Mouse (Mus musculus) ovary, postnatal 36 days (tissue): Measurements from ENCODE around the gene Slc35c1.
"Not testable (repeated sequence)": the region's sequence is repeated elsewhere in the genome, so short reads cannot be mapped to it uniquely, and the experiment has no call there.

Experiments
- DNase-seq: peaks from one replicate; pipeline ENCODE4 v3.0.0; 2022; ENCODE audit warnings: low spot score, mixed read lengths

The Slc35c1 gene

DNA sequence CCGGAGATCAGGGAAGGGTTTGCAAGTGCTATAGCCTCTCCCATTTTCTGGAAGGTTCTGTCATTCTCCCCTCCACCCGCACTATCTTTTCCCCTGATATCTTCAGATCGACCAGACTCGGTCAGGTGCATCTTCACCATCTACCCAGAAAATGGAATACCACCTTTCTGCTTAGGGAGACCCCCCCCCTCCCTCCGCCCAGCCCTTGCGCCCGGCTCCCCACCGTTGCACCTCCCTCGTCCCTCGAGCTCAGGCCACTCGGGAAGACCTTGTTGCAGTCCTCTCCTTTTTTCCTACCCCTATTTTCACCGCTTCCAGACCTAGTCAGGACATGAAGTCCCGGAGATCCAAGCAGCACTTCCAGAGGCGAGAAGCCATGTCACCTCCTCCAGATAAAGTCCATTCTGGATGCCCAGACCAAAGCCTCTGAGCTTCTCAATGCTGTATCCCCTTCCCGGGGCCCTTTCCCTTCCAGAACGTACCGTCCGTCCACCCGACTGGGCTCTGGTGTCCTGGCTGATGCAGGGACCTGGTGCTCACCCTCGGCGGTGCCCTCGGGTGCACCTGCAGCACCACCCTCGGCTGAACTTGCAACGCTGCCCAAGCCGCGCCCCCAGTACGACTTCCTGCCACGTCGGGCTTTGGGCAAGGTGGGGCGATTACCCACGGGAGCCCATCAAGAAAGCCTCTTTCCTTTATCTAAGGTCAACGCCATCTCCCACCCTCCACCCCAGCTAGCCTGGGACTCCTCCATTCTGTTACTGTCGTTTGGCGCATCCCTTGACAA is at the start of gene Slc35c1:
Gene Slc35c1, minus strand, starts transcription at position 618 of the 787 bp plus-strand sequence.
- peak; percentile 52 for DNase-seq

- no peak for DNase-seq
Observed at GRCm38 (mm10) chr2:92505291-92505690, 45.0 kb upstream of the Slc35c1 start.

GRCm38 (mm10) chr2:92503421-92503820 is 43.1 kb upstream of the Slc35c1 start:
- no peak for DNase-seq

- DNase-seq, result no peak
Observed at GRCm38 (mm10) chr2:92499701-92500322, 39.5 kb upstream of the Slc35c1 start.

DNA sequence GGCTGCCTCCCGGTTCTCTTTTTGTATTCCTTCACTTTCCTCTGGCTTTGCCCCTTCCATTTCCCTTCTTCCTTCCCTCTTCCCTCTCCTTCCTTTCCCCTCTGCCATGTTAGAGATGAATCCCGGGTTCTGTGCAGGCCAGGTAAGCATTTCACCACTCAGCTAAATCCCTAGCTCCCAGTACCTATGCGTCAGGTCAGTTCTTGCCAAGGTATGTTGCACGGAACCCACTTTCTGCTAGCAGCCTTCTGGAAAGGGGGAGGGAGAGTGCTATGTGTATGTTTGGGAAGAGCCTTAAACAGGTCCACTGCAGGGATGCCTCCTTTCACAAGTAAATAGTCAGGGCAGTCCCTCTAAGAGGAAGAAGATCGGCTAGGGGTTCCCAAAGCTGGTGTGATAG is 36.8 kb upstream of the Slc35c1 start:
- no peak for DNase-seq

DNA sequence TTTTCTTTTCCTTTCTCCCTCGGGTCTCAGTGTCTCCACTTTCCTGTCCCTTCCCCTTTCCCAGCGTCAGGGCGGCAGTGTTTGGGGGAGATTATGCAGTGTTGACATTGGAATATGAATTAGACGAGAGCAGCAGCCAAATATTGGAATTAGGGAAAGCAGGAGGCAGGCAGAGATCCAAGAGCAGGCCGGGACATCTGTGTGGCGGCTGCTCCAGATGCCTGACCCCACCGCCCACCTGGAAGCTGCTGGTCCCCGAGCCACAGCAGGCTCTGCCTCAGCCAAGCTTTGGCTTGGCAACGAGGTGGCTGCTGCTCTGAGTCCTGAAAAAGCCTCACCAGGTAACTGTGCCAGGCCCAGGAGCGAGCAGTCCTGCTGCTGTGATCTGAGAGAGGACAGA is 36.3 kb upstream of the Slc35c1 start:
- no peak for DNase-seq

DNA sequence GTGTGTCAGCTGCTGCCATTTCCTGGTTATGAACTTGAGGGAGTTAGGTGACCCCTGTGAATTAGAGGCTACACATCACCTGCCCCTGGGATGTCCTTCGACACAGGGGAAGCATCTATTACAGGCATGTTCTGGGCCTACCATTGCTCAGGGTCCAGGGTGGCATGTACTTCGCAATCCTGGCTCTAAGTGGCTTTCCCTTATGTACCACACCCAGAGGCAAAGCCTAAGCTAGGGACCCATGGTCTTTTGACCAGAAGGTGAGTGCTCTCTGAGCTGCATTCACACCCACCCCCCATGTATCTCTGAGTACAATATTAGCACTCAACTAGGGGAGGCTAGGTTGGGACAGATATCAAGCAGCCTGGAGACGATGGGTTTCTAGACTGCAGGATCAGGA is 34.6 kb upstream of the Slc35c1 start:
- no peak for DNase-seq

DNA sequence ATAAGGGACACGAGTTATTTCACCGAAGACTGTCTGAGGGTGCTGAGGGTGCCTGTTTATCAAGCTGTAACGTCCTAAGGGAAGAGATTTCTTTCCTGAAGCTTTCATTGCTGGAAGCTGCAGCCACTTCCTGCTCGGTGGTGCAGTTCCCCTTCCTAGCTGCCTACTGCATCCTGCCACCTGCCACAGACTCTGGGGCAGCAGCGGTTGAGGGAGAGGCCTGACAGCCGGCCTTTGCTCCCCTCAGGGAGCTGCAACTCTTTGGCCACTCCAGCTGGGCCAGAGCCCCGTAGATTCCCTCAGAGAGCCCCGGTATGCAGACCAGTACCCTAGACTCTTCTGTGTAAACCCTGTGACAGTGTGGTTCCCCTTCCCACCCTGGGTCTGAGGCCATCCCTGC is 34.1 kb upstream of the Slc35c1 start:
- DNase-seq, result no peak

GRCm38 (mm10) chr2:92493656-92494390 is 33.5 kb upstream of the Slc35c1 start:
- DNase-seq, result no peak

- DNase-seq, result peak; percentile 40
Observed at GRCm38 (mm10) chr2:92491950-92492501, 31.7 kb upstream of the Slc35c1 start.

GRCm38 (mm10) chr2:92490541-92490940 is 30.2 kb upstream of the Slc35c1 start:
- peak; percentile 25 for DNase-seq

GRCm38 (mm10) chr2:92487791-92488190 is 27.5 kb upstream of the Slc35c1 start:
- DNase-seq, result no peak

DNA sequence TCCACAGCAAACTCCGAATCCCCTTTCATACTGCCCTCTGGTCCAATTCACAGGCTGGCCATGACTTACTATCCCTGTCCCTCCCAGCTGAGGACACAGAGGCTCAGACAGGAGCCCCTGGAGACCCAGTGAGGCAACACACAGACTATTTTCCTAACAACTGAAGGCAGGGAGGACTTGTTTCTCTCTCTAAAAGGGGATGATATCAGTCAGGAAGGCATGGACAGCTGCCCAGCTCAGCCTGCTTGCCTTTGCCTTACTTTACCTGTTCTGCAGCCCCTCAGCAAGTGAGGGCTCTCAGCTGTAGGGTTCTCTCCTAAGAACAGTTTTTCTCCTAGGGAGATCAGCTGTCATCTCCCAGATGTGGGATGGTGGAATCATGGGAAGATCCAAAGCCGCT is 26.6 kb upstream of the Slc35c1 start:
- no peak for DNase-seq

GRCm38 (mm10) chr2:92486403-92486802 is 26.1 kb upstream of the Slc35c1 start:
- peak; percentile 78 for DNase-seq

DNA sequence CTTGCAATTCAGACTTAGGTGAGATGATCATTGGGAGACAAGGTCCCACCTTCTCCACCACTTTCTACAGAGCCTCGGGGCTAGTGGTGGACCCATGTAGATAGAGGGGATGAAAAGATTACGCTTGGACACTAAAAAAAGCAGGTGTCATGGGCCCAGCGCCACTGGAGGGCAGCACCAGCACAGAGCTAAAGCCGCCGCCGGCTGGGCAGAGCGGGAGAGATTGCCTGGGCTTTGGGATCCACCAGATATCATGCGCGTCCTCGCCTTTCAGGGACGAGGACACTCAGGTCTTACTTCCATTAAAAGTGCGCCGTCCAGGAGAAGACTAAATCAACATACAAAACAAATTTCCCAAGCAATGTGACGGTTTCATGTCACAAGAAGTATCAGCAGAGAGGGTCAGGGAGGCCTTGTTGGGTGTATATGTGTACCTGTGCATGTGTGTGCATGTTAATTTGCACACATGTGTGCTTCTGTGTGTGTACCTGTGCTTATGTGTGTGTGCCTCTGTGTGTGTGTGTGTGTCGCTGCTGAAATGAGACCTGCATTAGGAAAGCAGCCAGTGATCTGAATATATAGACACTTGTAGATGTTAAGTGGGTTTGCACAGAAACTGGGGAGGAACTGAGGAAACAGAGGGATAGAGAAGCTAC is 25.4 kb upstream of the Slc35c1 start:
- peak; percentile 78 for DNase-seq

GRCm38 (mm10) chr2:92484256-92485025 is 24.1 kb upstream of the Slc35c1 start:
- DNase-seq, result no peak

DNA sequence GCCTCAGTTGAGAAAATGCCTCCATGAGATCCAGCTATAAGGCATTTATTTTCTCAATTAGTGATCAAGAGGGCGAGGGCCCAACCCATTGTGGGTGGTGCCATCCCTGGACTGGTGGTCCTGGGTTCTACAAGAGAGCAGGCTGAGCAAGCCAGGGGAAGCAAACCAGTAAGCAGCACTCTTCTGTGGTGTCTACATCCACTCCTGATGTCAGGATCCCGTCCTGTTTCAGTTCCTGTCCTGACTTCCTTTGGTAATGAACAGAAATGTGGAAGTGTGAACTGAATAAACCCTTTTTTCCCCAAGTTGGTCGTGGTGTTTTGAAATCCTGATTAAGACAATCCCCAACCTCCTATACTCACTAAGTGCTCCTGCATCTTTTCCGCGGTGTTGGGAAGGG is 23.2 kb upstream of the Slc35c1 start:
- DNase-seq, result no peak

DNA sequence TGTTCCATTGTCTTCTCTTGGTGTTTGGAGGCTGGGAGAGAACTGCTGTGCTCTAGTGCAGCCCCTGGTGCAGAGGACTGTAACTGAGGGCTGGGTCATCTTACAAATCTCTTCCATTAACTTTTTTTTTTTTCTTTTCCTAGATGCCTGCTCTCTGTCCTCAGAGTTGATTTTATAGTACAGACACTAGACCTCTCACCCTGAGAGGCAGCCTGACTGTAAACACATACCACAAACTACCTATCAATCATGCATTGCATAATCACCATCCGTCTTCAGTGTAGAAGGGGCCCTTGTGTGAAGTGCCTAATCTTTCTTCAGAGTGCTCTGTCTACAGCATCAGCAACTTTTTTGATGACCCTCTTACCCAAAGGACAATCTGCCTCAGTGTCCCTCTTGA is 22.2 kb upstream of the Slc35c1 start:
- DNase-seq, result no peak

GRCm38 (mm10) chr2:92478313-92478688 is 18.0 kb upstream of the Slc35c1 start:
- no peak for DNase-seq

- DNase-seq, result no peak
Observed at GRCm38 (mm10) chr2:92477672-92478312, 17.5 kb upstream of the Slc35c1 start.

GRCm38 (mm10) chr2:92476580-92476979 is 16.2 kb upstream of the Slc35c1 start:
- DNase-seq, result not testable (repeated sequence)
